Mouse (Mus musculus): ENCODE measurements around the gene C1qtnf7. TPM values are rescaled to one million over a fixed set of nuclear protein-coding genes. Genes with fewer than 3 reads are reported as not detected.

The C1qtnf7 gene
- polyA plus RNA-seq, 1 experiment from 2014 or later = 7.0 TPM

DNA sequence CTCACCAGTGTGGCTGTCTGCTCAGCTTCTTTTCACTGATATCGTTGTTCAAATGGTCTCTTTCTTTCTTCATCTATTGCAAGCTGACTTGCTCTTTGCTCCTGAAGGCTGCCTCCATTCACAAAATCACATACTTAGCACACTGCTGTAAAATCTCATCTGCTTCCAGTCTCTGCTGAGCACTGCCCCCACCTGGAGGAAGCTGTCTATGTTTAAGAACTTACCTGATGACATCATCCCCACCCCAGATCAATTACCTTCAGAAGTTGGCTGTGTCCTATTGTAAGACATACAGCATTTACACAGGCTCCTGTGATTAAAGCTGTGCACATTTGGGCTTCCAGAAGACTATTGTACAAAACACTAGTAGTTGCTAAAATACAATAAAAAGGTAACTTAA lies 13.5 kb upstream of the C1qtnf7 start:
- Histone ChIP-seq H3K4me1 (ENCODE audit: control insufficient read depth in 2 of 2, insufficient read depth in 2 of 2, low read length in 2 of 2) (no peaks in the 10 kb centered on the region), H3K4me2 (ENCODE audit: low read length) (no peak overlapping the region), H3K9ac (ENCODE audit: low read length) (no peak overlapping the region), H3K9me3 (ENCODE audit: control insufficient read depth, low read length) (no peaks in the 10 kb centered on the region), H3K27me3 (ENCODE audit: control insufficient read depth, insufficient read depth, low read length) (no peaks in the 10 kb centered on the region), H3K4me3 (ENCODE audit: control insufficient read depth in 1 of 2, insufficient read depth in 1 of 2, low read depth in 1 of 2, low read length in 2 of 2) (no peak overlapping the region), H3K36me3 (ENCODE audit: control insufficient read depth, insufficient read depth, low read length) (no peaks in the 10 kb centered on the region), H3K27ac (replicated peaks in 1 of 2; ENCODE audit: control insufficient read depth in 1 of 2, insufficient read depth in 1 of 2, low read depth in 2 of 2, low read length in 2 of 2) (no peak overlapping the region)
- no peak for ATAC-seq (ENCODE audit: insufficient number of reproducible peaks, insufficient read depth, low FRiP score, low read depth)
- WGBS = 92% methylated on average over 1 of the region's 1 CpGs

DNA sequence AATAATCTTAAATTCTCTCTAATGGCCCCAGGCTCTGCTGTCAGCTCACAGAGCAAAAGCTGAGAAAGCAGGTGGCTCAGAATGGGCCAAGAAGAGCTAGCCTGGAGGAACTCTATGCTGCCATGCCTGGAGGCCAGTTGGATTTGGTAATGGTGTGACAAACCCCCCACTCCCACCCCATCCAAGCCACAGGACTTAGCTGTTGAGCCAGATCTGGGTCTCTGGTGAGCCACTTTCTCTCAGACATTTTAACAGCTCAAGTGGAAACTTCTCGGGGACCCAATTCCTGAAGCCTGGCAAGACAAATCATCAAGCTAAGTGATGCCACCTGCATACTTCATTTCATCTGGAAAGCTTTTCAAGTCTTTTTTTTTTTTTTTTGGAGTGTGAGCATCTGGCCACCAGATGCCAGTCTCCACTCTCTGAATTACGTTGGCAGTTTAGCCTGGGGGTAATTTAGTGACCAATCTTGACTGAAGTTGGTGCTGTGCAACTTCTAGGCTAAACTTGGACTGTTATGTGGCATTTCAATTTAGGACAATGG lies 11.0 kb upstream of the C1qtnf7 start:
- no peaks in the 10 kb centered on the region for H3K4me1 ChIP-seq (ENCODE audit: control insufficient read depth in 2 of 2, insufficient read depth in 2 of 2, low read length in 2 of 2)
- H3K4me2 ChIP-seq (ENCODE audit: low read length) = no peak overlapping the region
- H3K9me3 ChIP-seq (ENCODE audit: control insufficient read depth, low read length) = no peaks in the 10 kb centered on the region
- 61% methylated on average over 2 of the region's 2 CpGs for whole genome bisulfite sequencing
- no peak for ATAC-seq (ENCODE audit: insufficient number of reproducible peaks, insufficient read depth, low FRiP score, low read depth)
- no peaks in the 10 kb centered on the region for H3K36me3 ChIP-seq (ENCODE audit: control insufficient read depth, insufficient read depth, low read length)
- H3K4me3 ChIP-seq (ENCODE audit: control insufficient read depth in 1 of 2, insufficient read depth in 1 of 2, low read depth in 1 of 2, low read length in 2 of 2) = no peak overlapping the region
- H3K27ac ChIP-seq (replicated peaks in 1 of 2; ENCODE audit: control insufficient read depth in 1 of 2, insufficient read depth in 1 of 2, low read depth in 2 of 2, low read length in 2 of 2) = no peak overlapping the region
- no peak overlapping the region for H3K9ac ChIP-seq (ENCODE audit: low read length)
- H3K27me3 ChIP-seq (ENCODE audit: control insufficient read depth, insufficient read depth, low read length) = no peaks in the 10 kb centered on the region

DNA sequence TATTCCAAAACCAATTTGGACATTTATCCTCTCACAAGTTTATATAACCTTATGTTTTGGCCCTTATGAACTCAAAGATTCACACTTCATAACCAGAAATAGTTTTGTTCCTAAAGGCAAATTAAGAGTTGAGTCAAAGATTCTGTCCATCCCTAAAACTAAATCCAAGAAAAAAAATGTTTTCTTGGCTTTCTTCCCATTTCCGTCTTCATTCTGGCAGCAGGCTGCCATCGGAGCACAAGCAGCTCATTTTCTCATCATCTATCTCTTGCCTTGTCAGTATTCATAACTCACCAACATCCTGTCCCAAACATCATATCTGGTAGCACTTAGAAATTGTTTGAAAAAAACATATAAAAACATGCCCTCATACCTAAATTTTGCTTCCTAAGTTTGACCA lies 6.9 kb upstream of the C1qtnf7 start:
- Histone ChIP-seq H3K9ac (ENCODE audit: low read length) (no peak overlapping the region), H3K9me3 (ENCODE audit: control insufficient read depth, low read length) (no peaks in the 10 kb centered on the region), H3K36me3 (ENCODE audit: control insufficient read depth, insufficient read depth, low read length) (no peaks in the 10 kb centered on the region), H3K4me1 (ENCODE audit: control insufficient read depth in 2 of 2, insufficient read depth in 2 of 2, low read length in 2 of 2) (no peaks in the 10 kb centered on the region), H3K4me3 (ENCODE audit: control insufficient read depth in 1 of 2, insufficient read depth in 1 of 2, low read depth in 1 of 2, low read length in 2 of 2) (no peak overlapping the region), H3K4me2 (ENCODE audit: low read length) (no peak overlapping the region), H3K27ac (replicated peaks in 1 of 2; ENCODE audit: control insufficient read depth in 1 of 2, insufficient read depth in 1 of 2, low read depth in 2 of 2, low read length in 2 of 2) (no peak overlapping the region), H3K27me3 (ENCODE audit: control insufficient read depth, insufficient read depth, low read length) (no peaks in the 10 kb centered on the region)
- ATAC-seq (ENCODE audit: insufficient number of reproducible peaks, insufficient read depth, low FRiP score, low read depth) = no peak
- 56% methylated on average over 2 of the region's 2 CpGs for WGBS

DNA sequence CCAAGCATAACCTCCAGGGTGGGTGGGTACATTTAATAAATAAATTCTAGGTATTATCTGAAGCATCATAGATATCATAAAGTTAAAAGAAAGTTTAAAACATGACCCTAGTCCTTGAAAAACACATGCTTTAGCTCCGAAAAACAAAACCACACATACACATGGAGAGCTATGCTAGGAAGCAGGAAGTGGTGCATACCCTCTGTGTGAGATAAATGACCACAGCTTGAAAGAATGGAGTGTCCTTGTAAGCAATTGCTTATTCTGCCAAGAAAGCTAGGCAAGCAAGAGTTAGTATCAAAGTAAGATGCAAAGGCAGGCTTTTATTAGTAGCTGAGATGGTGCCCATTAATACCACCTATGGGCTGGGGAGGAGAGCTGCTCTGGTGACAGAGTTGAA lies 6.4 kb upstream of the C1qtnf7 start:
- Histone ChIP-seq H3K9me3 (ENCODE audit: control insufficient read depth, low read length) (no peaks in the 10 kb centered on the region), H3K27me3 (ENCODE audit: control insufficient read depth, insufficient read depth, low read length) (no peaks in the 10 kb centered on the region), H3K4me1 (ENCODE audit: control insufficient read depth in 2 of 2, insufficient read depth in 2 of 2, low read length in 2 of 2) (no peaks in the 10 kb centered on the region), H3K36me3 (ENCODE audit: control insufficient read depth, insufficient read depth, low read length) (no peaks in the 10 kb centered on the region), H3K9ac (ENCODE audit: low read length) (no peak overlapping the region), H3K27ac (replicated peaks in 1 of 2; ENCODE audit: control insufficient read depth in 1 of 2, insufficient read depth in 1 of 2, low read depth in 2 of 2, low read length in 2 of 2) (no peak overlapping the region), H3K4me3 (ENCODE audit: control insufficient read depth in 1 of 2, insufficient read depth in 1 of 2, low read depth in 1 of 2, low read length in 2 of 2) (no peak overlapping the region), H3K4me2 (ENCODE audit: low read length) (no peak overlapping the region)
- ATAC-seq (ENCODE audit: insufficient number of reproducible peaks, insufficient read depth, low FRiP score, low read depth) = no peak
- WGBS = 46% methylated on average over 1 of the region's 1 CpGs

GRCm38 (mm10) chr5:43511126-43511525 lies 4.2 kb upstream of the C1qtnf7 start:
- 80% methylated on average over 2 of the region's 2 CpGs for WGBS
- Histone ChIP-seq H3K4me2 (ENCODE audit: low read length) (no peak overlapping the region), H3K36me3 (ENCODE audit: control insufficient read depth, insufficient read depth, low read length) (no peaks in the 10 kb centered on the region), H3K9me3 (ENCODE audit: control insufficient read depth, low read length) (no peaks in the 10 kb centered on the region), H3K9ac (ENCODE audit: low read length) (no peak overlapping the region), H3K4me1 (ENCODE audit: control insufficient read depth in 2 of 2, insufficient read depth in 2 of 2, low read length in 2 of 2) (no peaks in the 10 kb centered on the region), H3K27ac (replicated peaks in 1 of 2; ENCODE audit: control insufficient read depth in 1 of 2, insufficient read depth in 1 of 2, low read depth in 2 of 2, low read length in 2 of 2) (no peak overlapping the region), H3K27me3 (ENCODE audit: control insufficient read depth, insufficient read depth, low read length) (no peaks in the 10 kb centered on the region), H3K4me3 (ENCODE audit: control insufficient read depth in 1 of 2, insufficient read depth in 1 of 2, low read depth in 1 of 2, low read length in 2 of 2) (no peak overlapping the region)
- no peak for ATAC-seq (ENCODE audit: insufficient number of reproducible peaks, insufficient read depth, low FRiP score, low read depth)

DNA sequence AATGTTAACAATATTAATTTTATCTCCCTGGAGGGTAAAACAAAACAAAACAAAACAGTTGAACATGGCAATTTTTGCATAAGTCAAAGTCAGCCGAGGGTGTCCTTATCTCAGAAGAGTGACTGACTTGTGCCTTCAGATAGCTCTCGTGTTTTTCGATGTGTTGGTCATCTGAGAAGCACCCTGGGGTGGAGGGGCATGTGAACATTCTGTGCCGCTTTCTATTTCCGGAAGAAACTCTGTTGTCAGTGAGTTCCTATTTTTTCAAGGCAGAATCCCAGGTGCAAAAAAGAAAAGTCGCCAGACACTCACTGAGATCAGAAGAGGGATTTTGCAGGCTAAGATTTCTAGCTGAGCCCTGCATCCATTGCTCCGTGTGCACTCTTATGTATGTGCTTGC lies 1.2 kb downstream of the C1qtnf7 start:
- H3K4me3 ChIP-seq (ENCODE audit: control insufficient read depth in 1 of 2, insufficient read depth in 1 of 2, low read depth in 1 of 2, low read length in 2 of 2) = peak overlapping the region in 1 of 2 experiments; percentile 22; a peak in 1 of 4 replicates
- ATAC-seq (ENCODE audit: insufficient number of reproducible peaks, insufficient read depth, low FRiP score, low read depth) = no peak
- H3K27me3 ChIP-seq (ENCODE audit: control insufficient read depth, insufficient read depth, low read length) = no peaks in the 10 kb centered on the region
- no peaks in the 10 kb centered on the region for H3K9me3 ChIP-seq (ENCODE audit: control insufficient read depth, low read length)
- H3K27ac ChIP-seq (replicated peaks in 1 of 2; ENCODE audit: control insufficient read depth in 1 of 2, insufficient read depth in 1 of 2, low read depth in 2 of 2, low read length in 2 of 2) = no peak overlapping the region
- no peaks in the 10 kb centered on the region for H3K36me3 ChIP-seq (ENCODE audit: control insufficient read depth, insufficient read depth, low read length)
- H3K4me2 ChIP-seq (ENCODE audit: low read length) = peak overlapping the region; percentile 47
- H3K4me1 ChIP-seq (ENCODE audit: control insufficient read depth in 2 of 2, insufficient read depth in 2 of 2, low read length in 2 of 2) = peaks cover 3 to 4% of the 10 kb centered on the region in 2 experiments; a peak in 1 of 4 replicates
- 25% methylated on average over 7 of the region's 7 CpGs for WGBS
- H3K9ac ChIP-seq (ENCODE audit: low read length) = peak overlapping the region; percentile 13; the same call in 1 of the 2 replicates

DNA sequence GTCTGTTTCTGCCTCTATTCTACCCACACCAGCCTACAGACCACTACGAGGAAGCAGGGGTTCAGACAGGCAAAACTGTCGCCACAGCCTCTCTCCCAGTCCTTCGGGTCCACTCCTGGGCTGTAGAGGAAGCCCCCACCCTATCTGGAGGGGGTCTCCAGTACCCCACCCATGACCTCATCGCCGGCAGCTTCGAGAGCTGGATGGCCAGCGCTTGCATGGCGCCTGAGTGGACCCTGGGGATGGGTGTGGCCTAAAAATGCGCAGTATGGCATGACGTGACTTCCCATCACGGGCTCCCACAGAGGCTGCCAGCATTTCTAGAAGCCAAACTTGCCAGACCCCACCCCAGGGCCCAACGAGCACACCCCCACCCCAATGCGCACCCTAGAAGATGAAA lies 2.0 kb downstream of the C1qtnf7 start:
- Histone ChIP-seq H3K9ac (ENCODE audit: low read length) (no peak overlapping the region), H3K27me3 (ENCODE audit: control insufficient read depth, insufficient read depth, low read length) (no peaks in the 10 kb centered on the region)
- 0 out of 2 replicates have a peak, but pooled peaks have one; percentile 59 for ATAC-seq (ENCODE audit: insufficient number of reproducible peaks, insufficient read depth, low FRiP score, low read depth)

GRCm38 (mm10) chr5:43519905-43520304 lies 4.6 kb downstream of the C1qtnf7 start:
- no peaks in the 10 kb centered on the region for H3K27me3 ChIP-seq (ENCODE audit: control insufficient read depth, insufficient read depth, low read length)
- no peak overlapping the region for H3K27ac ChIP-seq (replicated peaks in 1 of 2; ENCODE audit: control insufficient read depth in 1 of 2, insufficient read depth in 1 of 2, low read depth in 2 of 2, low read length in 2 of 2)
- no peak overlapping the region for H3K4me3 ChIP-seq (ENCODE audit: control insufficient read depth in 1 of 2, insufficient read depth in 1 of 2, low read depth in 1 of 2, low read length in 2 of 2)
- no peak overlapping the region for H3K4me2 ChIP-seq (ENCODE audit: low read length)
- H3K9me3 ChIP-seq (ENCODE audit: control insufficient read depth, low read length) = no peaks in the 10 kb centered on the region
- WGBS = 70% methylated on average over 2 of the region's 2 CpGs
- H3K4me1 ChIP-seq (ENCODE audit: control insufficient read depth in 2 of 2, insufficient read depth in 2 of 2, low read length in 2 of 2) = peaks cover 3 to 4% of the 10 kb centered on the region in 2 experiments; a peak in 1 of 4 replicates
- H3K9ac ChIP-seq (ENCODE audit: low read length) = no peak overlapping the region
- H3K36me3 ChIP-seq (ENCODE audit: control insufficient read depth, insufficient read depth, low read length) = no peaks in the 10 kb centered on the region
- no peak for ATAC-seq (ENCODE audit: insufficient number of reproducible peaks, insufficient read depth, low FRiP score, low read depth)

More for the DNA sequence above, 2.0 kb downstream of the C1qtnf7 start:
- 77% methylated on average over 13 of the region's 13 CpGs for WGBS
- peak overlapping the region; percentile 47 for H3K4me2 ChIP-seq (ENCODE audit: low read length)
- H3K4me3 ChIP-seq (ENCODE audit: control insufficient read depth in 1 of 2, insufficient read depth in 1 of 2, low read depth in 1 of 2, low read length in 2 of 2) = no peak overlapping the region
- H3K36me3 ChIP-seq (ENCODE audit: control insufficient read depth, insufficient read depth, low read length) = no peaks in the 10 kb centered on the region
- H3K9me3 ChIP-seq (ENCODE audit: control insufficient read depth, low read length) = no peaks in the 10 kb centered on the region
- H3K4me1 ChIP-seq (ENCODE audit: control insufficient read depth in 2 of 2, insufficient read depth in 2 of 2, low read length in 2 of 2) = peaks cover 3 to 4% of the 10 kb centered on the region in 2 experiments; a peak in 1 of 4 replicates
- H3K27ac ChIP-seq (replicated peaks in 1 of 2; ENCODE audit: control insufficient read depth in 1 of 2, insufficient read depth in 1 of 2, low read depth in 2 of 2, low read length in 2 of 2) = no peak overlapping the region

Measured in heart, embryonic 14.5 days (tissue).